Mouse (Mus musculus) erythroblast, embryonic 14.5 days (primary cell): ENCODE results near the gene Il2. TPM values are rescaled to one million over a fixed set of nuclear protein-coding genes. Genes with fewer than 3 reads are reported as not detected.

Experiments used
- H3K27me3 ChIP-seq: 2 replicates; pipeline ENCODE4 v1.6.1; 2012; ENCODE audit warnings: inconsistent platforms; ENCODE audit not compliant: control insufficient read depth
- H3K36me3 ChIP-seq: 2 replicates; pipeline ENCODE4 v1.6.1; 2012; ENCODE audit warnings: mild to moderate bottlenecking, inconsistent platforms; ENCODE audit not compliant: control insufficient read depth
- H3K4me1 ChIP-seq: 2 replicates; pipeline ENCODE4 v1.6.1; 2012; ENCODE audit warnings: inconsistent platforms; ENCODE audit not compliant: control insufficient read depth
- H3K4me3 ChIP-seq: replicated peaks from 2 replicates; pipeline ENCODE3; 2012; ENCODE audit warnings: moderate library complexity, mild to moderate bottlenecking, inconsistent platforms
- H3K9me3 ChIP-seq: 2 replicates; pipeline ENCODE4 v1.6.1; 2012; ENCODE audit warnings: low read length, inconsistent platforms, mixed read lengths; ENCODE audit not compliant: control insufficient read depth
- GATA1 ChIP-seq: IDR thresholded peaks from 2 replicates; pipeline ENCODE4 v1.6.1; 2012; ENCODE audit warnings: low read length, inconsistent platforms, mixed read lengths
- TAL1 ChIP-seq: IDR thresholded peaks from 3 replicates; pipeline ENCODE4 v1.6.1; 2012; ENCODE audit warnings: low read length, inconsistent platforms, mixed read lengths
- polyA plus RNA-seq: library from polyadenylated mRNA; stranded (reverse); fragments of >175 nt; gene quantifications from 2 replicates; pipeline ENCODE4 v1.2.3, GENCODE M21; 2012

The Il2 gene
- polyA plus RNA-seq, 1 experiment = not detected

DNA sequence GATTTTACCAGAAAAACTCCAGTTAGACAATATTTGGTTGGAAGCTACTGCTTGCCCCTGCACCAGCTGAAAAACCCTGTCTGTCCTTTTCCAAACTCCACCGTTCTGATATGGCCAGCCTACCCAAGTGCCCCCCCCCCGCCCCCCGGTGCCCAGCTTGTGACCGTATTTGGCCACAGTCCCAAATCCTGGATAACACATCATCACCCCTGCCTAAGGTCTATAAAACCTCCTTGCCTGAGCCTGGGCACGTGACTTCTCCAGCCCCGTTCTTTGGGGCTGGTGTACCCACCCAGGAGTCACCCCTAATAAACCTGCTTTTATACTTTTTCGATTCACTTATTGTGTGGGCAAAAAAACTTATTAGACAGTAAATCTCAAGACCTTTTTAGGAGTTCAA is 21.1 kb upstream of the Il2 start:
- Histone ChIP-seq H3K4me1 (no peaks in the 10 kb centered on the region), H3K36me3 (no peaks in the 10 kb centered on the region), H3K27me3 (no peaks in the 10 kb centered on the region), H3K9me3 (no peaks in the 10 kb centered on the region), H3K4me3 (no peak overlapping the region)
- TF ChIP-seq TAL1 (no peak), GATA1 (no peak)

DNA sequence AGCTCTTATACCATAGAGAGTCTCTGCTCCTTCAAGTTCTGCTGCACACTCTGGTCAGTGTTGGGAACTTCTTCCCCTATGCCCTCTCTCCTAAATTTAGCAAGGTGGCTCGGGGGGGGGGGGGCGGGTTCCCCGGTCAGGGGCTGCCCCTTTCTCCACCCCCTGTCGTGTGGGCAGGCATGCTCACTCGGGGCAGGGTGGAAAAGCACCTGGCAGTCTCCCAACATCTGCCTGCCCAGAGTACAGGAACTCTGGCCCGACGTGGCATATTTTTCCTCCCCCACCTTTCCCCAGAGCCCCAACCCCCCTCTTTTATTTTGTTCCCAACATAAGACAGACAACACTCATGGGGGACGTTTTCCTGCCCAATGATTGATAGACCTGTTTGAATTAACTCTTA is 20.6 kb upstream of the Il2 start:
- no peak overlapping the region for H3K4me3 ChIP-seq
- H3K27me3 ChIP-seq = no peaks in the 10 kb centered on the region
- TF ChIP-seq TAL1 (no peak), GATA1 (no peak)
- H3K4me1 ChIP-seq = no peaks in the 10 kb centered on the region
- H3K36me3 ChIP-seq = no peaks in the 10 kb centered on the region
- H3K9me3 ChIP-seq = no peaks in the 10 kb centered on the region

DNA sequence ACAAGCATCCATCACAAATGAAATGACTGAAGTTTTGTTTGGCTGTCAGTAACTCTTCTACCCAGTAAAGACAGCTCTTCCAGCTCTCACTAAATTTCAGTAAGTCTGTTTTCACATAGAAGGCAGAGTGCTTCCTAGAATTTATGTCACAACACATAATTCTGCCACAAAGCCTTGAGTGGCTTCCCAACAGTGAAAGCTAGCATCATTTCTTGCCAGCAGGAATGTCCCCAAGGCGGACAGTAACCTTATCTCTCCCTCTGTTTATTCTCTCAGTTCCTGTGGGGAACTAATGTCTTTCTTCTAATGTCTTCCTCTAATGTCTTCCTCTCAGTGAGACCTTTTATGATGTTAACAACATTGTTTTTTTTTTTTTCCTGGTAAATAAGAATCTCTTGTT is 19.2 kb upstream of the Il2 start:
- H3K4me3 ChIP-seq = no peak overlapping the region
- H3K36me3 ChIP-seq = no peaks in the 10 kb centered on the region
- no peaks in the 10 kb centered on the region for H3K9me3 ChIP-seq
- no peaks in the 10 kb centered on the region for H3K27me3 ChIP-seq
- no peaks in the 10 kb centered on the region for H3K4me1 ChIP-seq
- no peak for TF ChIP-seq TAL1

- Histone ChIP-seq H3K9me3 (no peaks in the 10 kb centered on the region), H3K27me3 (no peaks in the 10 kb centered on the region), H3K4me3 (no peak overlapping the region), H3K36me3 (no peaks in the 10 kb centered on the region), H3K4me1 (no peaks in the 10 kb centered on the region)
- TF ChIP-seq TAL1 (no peak), GATA1 (no peak)
Observed at GRCm38 (mm10) chr3:37141827-37142226, 16.1 kb upstream of the Il2 start.

GRCm38 (mm10) chr3:37140168-37140906 is 14.6 kb upstream of the Il2 start:
- TF ChIP-seq TAL1 (no peak), GATA1 (no peak)
- Histone ChIP-seq H3K27me3 (no peaks in the 10 kb centered on the region), H3K36me3 (no peaks in the 10 kb centered on the region), H3K4me1 (no peaks in the 10 kb centered on the region), H3K9me3 (no peaks in the 10 kb centered on the region), H3K4me3 (no peak overlapping the region)

DNA sequence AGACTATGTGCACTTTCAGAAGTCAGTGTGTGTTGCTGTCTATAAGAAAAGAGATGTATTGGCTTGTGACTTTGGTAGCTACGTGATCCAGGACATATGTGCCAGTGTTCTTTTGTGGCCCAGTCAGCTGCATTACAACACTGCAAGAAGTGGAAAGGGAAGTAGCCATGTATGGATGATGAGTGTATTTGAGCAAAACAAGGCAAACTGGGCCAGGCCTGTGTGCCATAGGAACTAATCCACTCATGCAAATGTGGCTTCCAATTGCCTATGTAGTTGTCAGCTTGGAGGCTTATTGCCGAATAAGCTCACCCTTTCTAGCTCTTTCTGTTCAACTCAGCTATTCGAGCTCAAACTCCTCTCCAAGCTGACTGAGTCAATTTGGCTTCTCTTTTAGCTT is 13.4 kb upstream of the Il2 start:
- H3K4me1 ChIP-seq = no peaks in the 10 kb centered on the region
- TF ChIP-seq TAL1 (no peak), GATA1 (no peak)
- no peak overlapping the region for H3K4me3 ChIP-seq
- no peaks in the 10 kb centered on the region for H3K36me3 ChIP-seq
- no peaks in the 10 kb centered on the region for H3K27me3 ChIP-seq
- no peaks in the 10 kb centered on the region for H3K9me3 ChIP-seq

DNA sequence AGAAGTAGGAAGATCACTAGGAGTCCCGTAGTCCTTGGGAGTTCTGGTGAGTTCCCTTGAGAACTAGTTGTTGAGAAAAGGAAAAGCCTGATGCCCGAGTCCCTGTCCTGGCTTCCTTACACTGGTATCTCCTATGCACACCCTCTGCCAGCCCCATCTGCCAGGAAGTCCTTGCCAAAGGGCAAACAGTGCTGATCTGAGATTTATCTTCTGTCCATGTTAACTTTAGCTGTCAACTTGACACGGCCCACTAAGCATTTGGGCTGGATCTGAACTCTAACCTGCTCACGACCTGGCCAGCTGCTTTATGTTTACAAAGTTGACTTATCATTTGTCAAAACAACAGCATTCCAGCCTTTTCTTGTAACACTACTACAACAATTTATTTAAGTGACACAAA is 11.5 kb upstream of the Il2 start:
- TF ChIP-seq TAL1 = no peak
- no peak for TF ChIP-seq GATA1
- H3K27me3 ChIP-seq = no peaks in the 10 kb centered on the region
- no peaks in the 10 kb centered on the region for H3K36me3 ChIP-seq
- no peak overlapping the region for H3K4me3 ChIP-seq
- H3K4me1 ChIP-seq = no peaks in the 10 kb centered on the region
- H3K9me3 ChIP-seq = no peaks in the 10 kb centered on the region

GRCm38 (mm10) chr3:37129063-37129462 is 3.3 kb upstream of the Il2 start:
- H3K4me3 ChIP-seq = no peak overlapping the region
- H3K36me3 ChIP-seq = no peaks in the 10 kb centered on the region
- TF ChIP-seq TAL1 (no peak), GATA1 (no peak)
- no peaks in the 10 kb centered on the region for H3K27me3 ChIP-seq
- no peaks in the 10 kb centered on the region for H3K4me1 ChIP-seq
- no peaks in the 10 kb centered on the region for H3K9me3 ChIP-seq

DNA sequence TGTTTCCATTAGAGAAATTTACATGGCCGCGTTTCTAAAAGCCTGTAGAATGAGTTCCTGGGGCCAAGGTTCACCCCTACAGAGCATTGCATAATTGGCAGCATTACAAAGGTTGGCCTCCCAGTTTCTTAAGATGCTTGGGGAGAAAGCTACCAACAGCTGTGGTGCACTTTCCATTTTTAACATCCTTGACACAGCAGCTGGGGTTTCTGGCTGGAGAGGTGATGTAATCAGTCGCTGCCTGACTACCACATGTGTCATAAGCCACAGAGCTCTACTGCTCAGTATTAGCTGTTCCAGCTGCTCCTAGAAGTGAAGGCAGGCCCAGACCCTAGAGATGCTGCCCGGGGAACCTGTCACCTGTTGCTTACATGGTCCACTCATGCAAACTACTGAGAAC is 2.5 kb upstream of the Il2 start:
- H3K36me3 ChIP-seq = no peaks in the 10 kb centered on the region
- H3K9me3 ChIP-seq = no peaks in the 10 kb centered on the region
- no peak overlapping the region for H3K4me3 ChIP-seq
- TF ChIP-seq TAL1 (no peak), GATA1 (no peak)
- no peaks in the 10 kb centered on the region for H3K27me3 ChIP-seq
- H3K4me1 ChIP-seq = no peaks in the 10 kb centered on the region

- Histone ChIP-seq H3K36me3 (no peaks in the 10 kb centered on the region), H3K4me3 (no peak overlapping the region), H3K9me3 (no peaks in the 10 kb centered on the region), H3K27me3 (no peaks in the 10 kb centered on the region), H3K4me1 (no peaks in the 10 kb centered on the region)
- no peak for TF ChIP-seq GATA1
Observed at GRCm38 (mm10) chr3:37126162-37126561, 403 bp upstream of the Il2 start.
